Mouse (Mus musculus): ENCODE results near the gene Ptger4. TPM values are rescaled to one million over a fixed set of nuclear protein-coding genes. Genes with fewer than 3 reads are reported as not detected.

Ptger4 gene
- total and polyA plus RNA-seq, 3 experiments, result 3.5 to 5.7 TPM; not detected in 1

DNA sequence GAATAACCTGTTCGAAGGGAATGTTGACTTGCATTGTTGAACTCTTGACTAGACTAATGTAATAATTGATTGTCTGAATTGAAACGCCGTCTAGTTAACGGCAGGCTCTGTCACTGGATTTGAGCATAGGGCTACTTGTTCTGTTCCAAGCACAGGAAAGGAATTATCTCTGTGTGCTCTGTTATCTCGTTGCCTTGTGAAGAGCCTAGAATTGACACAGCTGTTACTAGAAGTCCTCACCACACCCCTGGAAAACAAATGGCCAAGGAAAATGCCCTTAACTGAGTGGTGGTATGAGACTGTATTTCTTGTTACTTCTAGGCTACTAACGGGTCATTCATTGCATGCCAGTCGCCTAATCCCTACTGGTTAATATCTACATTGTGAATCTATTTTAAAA, 5.9 kb downstream of the Ptger4 start:
- peaks cover 1 to 23% of the 10 kb centered on the region in 2 experiments; a peak in 3 of 4 replicates for H3K36me3 ChIP-seq (ENCODE audit: control insufficient read depth in 1 of 2, insufficient read depth in 2 of 2, low read length in 2 of 2)
- DNase-seq (ENCODE audit: low read depth, low spot score), result peak; percentile 38
- no peaks in the 10 kb centered on the region for H3K9me3 ChIP-seq (replicated peaks; ENCODE audit: insufficient read depth, low read length)
- no peak overlapping the region for H3K9ac ChIP-seq (ENCODE audit: control insufficient read depth, low read depth, low read length, poor library complexity, severe bottlenecking)
- peak overlapping the region in 1 of 2 experiments; percentile 2; a peak in 1 of 4 replicates for H3K4me3 ChIP-seq (ENCODE audit: control insufficient read depth in 1 of 2, insufficient read depth in 1 of 2, low read depth in 2 of 2, low read length in 2 of 2)
- H3K4me1 ChIP-seq (ENCODE audit: control insufficient read depth in 1 of 2, insufficient read depth in 2 of 2, low read length in 2 of 2), result peaks cover 11 to 18% of the 10 kb centered on the region in 2 experiments
- H3K27ac ChIP-seq (ENCODE audit: control insufficient read depth, low read depth, low read length), result peak overlapping the region; percentile 56
- peaks cover 6% of the 10 kb centered on the region for H3K79me2 ChIP-seq (ENCODE audit: control insufficient read depth, insufficient read depth, low read length, poor library complexity)
- H3K27me3 ChIP-seq (ENCODE audit: control insufficient read depth in 1 of 2, insufficient read depth in 2 of 2, low read length in 2 of 2), result no peaks in the 10 kb centered on the region
- TF ChIP-seq EP300 (IDR thresholded peaks at IDR 0.05; ENCODE audit: low read depth in 1 of 2, low read length in 2 of 2) (peak; percentile 31 to 44; a peak in 2 of 4 replicates), RCOR1 (IDR thresholded peaks at IDR 0.05; ENCODE audit: low read depth, low read length) (0 out of 2 replicates have a peak, but pooled peaks have one; percentile 36), MYC (IDR thresholded peaks at IDR 0.05; ENCODE audit: low read depth, low read length) (no peak), NRF1 (IDR thresholded peaks at IDR 0.05; ENCODE audit: insufficient read depth, low read depth, low read length, poor library complexity, severe bottlenecking) (no peak), ETS1 (IDR thresholded peaks at IDR 0.05; ENCODE audit: low read depth, low read length) (peak; percentile 80), CHD1 (IDR thresholded peaks at IDR 0.05; ENCODE audit: low read depth, low read length) (no peak), MXI1 (IDR thresholded peaks at IDR 0.05; ENCODE audit: low read depth, low read length) (peak; percentile 40), TBP (IDR thresholded peaks at IDR 0.05; ENCODE audit: low read depth, low read length) (no peak), USF1 (IDR thresholded peaks at IDR 0.05; ENCODE audit: low read depth, low read length) (no peak), POLR2A (IDR thresholded peaks at IDR 0.05; ENCODE audit: control insufficient read depth in 1 of 2, insufficient read depth in 1 of 2, low read depth in 1 of 2, low read length in 2 of 2, poor library complexity in 1 of 2) (no peak), CHD2 (IDR thresholded peaks at IDR 0.05; ENCODE audit: low read length) (no peak), ZNF384 (IDR thresholded peaks at IDR 0.05; ENCODE audit: low read depth, low read length) (no peak), GATA1 (IDR thresholded peaks at IDR 0.05; ENCODE audit: low read depth, low read length) (peak; percentile 75)

DNA sequence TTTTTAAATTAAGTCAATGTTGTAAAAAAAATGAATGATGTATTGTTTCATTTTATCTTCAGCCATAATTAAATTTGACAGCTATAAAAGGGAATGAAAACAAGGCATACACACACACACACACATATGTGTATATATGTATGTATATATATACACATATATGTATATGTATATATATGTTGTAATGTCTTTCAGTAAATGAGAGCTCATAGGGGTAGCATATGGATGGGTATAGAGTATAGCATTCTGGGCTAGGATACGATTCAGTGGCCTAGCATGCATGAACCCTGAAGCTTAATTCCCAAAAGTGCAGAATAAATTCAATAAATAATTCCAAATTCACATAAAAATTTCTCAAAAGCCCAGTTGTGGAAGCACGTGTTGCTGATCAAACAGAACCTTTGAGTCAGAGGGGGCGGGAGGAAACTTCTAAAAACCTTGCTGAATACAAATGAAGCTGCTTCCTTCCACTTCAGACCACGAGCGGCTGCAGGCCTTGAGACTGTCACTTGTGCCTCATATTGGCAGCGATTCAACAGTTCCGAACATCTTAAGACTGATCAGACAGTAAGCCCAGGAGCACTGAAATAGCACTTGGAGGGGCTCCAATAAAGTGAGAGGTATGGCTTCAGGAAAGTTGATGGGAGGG, 6.9 kb downstream of the Ptger4 start:
- peaks cover 2% of the 10 kb centered on the region; the same call in 1 of the 2 replicates for H3K79me2 ChIP-seq (ENCODE audit: control insufficient read depth, insufficient read depth, low read length, poor library complexity)
- peak; percentile 87 for DNase-seq (ENCODE audit: low read depth, low spot score)
- H3K27me3 ChIP-seq (ENCODE audit: control insufficient read depth in 1 of 2, insufficient read depth in 2 of 2, low read length in 2 of 2), result no peaks in the 10 kb centered on the region
- H3K27ac ChIP-seq (ENCODE audit: control insufficient read depth, low read depth, low read length), result peak overlapping the region; percentile 56
- peak overlapping the region; percentile 41 for H3K9ac ChIP-seq (ENCODE audit: control insufficient read depth, low read depth, low read length, poor library complexity, severe bottlenecking)
- peaks cover 1 to 23% of the 10 kb centered on the region in 2 experiments; a peak in 3 of 4 replicates for H3K36me3 ChIP-seq (ENCODE audit: control insufficient read depth in 1 of 2, insufficient read depth in 2 of 2, low read length in 2 of 2)
- TF ChIP-seq ZNF384 (IDR thresholded peaks at IDR 0.05; ENCODE audit: low read depth, low read length), result no peak
- TF ChIP-seq ELF1 (IDR thresholded peaks at IDR 0.05; ENCODE audit: low read depth, low read length), result no peak
- peak; percentile 49 for TF ChIP-seq SIN3A (IDR thresholded peaks at IDR 0.05; ENCODE audit: low read length)
- peak; percentile 28; the same call in 1 of the 2 replicates for TF ChIP-seq BHLHE40 (IDR thresholded peaks at IDR 0.05; ENCODE audit: borderline replicate concordance, low read depth, low read length)
- peak; percentile 79 for TF ChIP-seq MAX (IDR thresholded peaks at IDR 0.05; ENCODE audit: low read length)
- TF ChIP-seq ETS1 (IDR thresholded peaks at IDR 0.05; ENCODE audit: low read depth, low read length), result peak; percentile 66
- peak; percentile 32 for TF ChIP-seq MXI1 (IDR thresholded peaks at IDR 0.05; ENCODE audit: low read depth, low read length)
- TF ChIP-seq ZMIZ1 (IDR thresholded peaks at IDR 0.05; ENCODE audit: low read depth, low read length), result no peak
- no peaks in the 10 kb centered on the region for H3K9me3 ChIP-seq (replicated peaks; ENCODE audit: insufficient read depth, low read length)
- H3K4me3 ChIP-seq (ENCODE audit: control insufficient read depth in 1 of 2, insufficient read depth in 1 of 2, low read depth in 2 of 2, low read length in 2 of 2), result peak overlapping the region; percentile 33 to 43; a peak in 3 of 4 replicates
- H3K4me1 ChIP-seq (ENCODE audit: control insufficient read depth in 1 of 2, insufficient read depth in 2 of 2, low read length in 2 of 2), result peaks cover 11 to 18% of the 10 kb centered on the region in 2 experiments
